Mouse (Mus musculus): Measurements from ENCODE around the gene Slc35c2.

DNA sequence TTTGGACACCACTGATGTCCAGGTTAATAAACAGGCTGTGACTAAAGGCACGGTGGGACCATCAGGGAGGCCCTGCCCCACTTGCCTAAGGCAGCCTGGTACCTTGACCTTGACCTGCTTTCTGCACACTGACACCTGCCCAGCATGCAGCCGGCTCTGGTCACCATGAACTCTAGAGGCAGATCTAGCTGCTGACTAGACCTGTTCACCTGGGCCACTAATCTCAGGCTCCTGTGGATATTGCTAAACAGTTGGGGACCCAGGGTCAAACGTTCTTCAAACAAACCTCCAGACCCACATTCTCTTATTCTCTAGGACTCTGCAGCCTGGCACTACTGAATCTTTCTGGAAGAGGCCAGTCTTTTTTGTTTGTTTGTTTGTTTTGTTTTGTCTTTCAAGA is 2.6 kb downstream of the Slc35c2 start:
- no peak for TF ChIP-seq CTCF (IDR thresholded peaks at IDR 0.05; ENCODE audit: low read depth, low read length)
- TF ChIP-seq POLR2A (IDR thresholded peaks at IDR 0.05; ENCODE audit: extremely low read depth, insufficient read depth, low read length), result no peak

All from liver, adult 2 months (tissue).